Mouse (Mus musculus) thymus, adult 2 months (tissue): ENCODE measurements around the gene Setdb2. TPM values are rescaled to one million over a fixed set of nuclear protein-coding genes. Genes with fewer than 3 reads are reported as not detected.

Experiments
- DNase-seq: peaks from one replicate; pipeline ENCODE4 v3.0.0; 2021
- H3K27ac ChIP-seq: fragments of 200-500 bp; 2 replicates; pipeline ENCODE4 v1.5.1; 2012; ENCODE audit warnings: low read length, control low read depth; ENCODE audit not compliant: control insufficient read depth, insufficient read depth
- H3K27me3 ChIP-seq: fragments of 200-500 bp; 2 replicates; pipeline ENCODE4 v1.6.1; 2012; ENCODE audit warnings: mild to moderate bottlenecking, low read length, moderate library complexity, mixed read lengths; ENCODE audit not compliant: control insufficient read depth, insufficient read depth
- H3K36me3 ChIP-seq: fragments of 200-500 bp; 2 replicates; pipeline ENCODE4 v1.6.1; 2012; ENCODE audit warnings: mild to moderate bottlenecking, low read length, moderate library complexity; ENCODE audit not compliant: control insufficient read depth, insufficient read depth
- H3K4me1 ChIP-seq: fragments of 200-500 bp; replicated peaks from 2 replicates; pipeline ENCODE4 v1.6.1; 2012; ENCODE audit warnings: low read length; ENCODE audit not compliant: control insufficient read depth, insufficient read depth
- H3K4me3 ChIP-seq: fragments of 200-500 bp; 2 replicates; pipeline ENCODE4 v1.5.1; 2012; ENCODE audit warnings: mild to moderate bottlenecking, low read length, control low read depth, moderate library complexity; ENCODE audit not compliant: control insufficient read depth, insufficient read depth
- CTCF ChIP-seq: fragments of 200-500 bp; IDR thresholded peaks from 2 replicates; pipeline ENCODE4 v1.5.1; 2012; ENCODE audit warnings: mild to moderate bottlenecking, control low read depth, low read length, moderate library complexity, borderline replicate concordance; ENCODE audit not compliant: control insufficient read depth, poor library complexity, insufficient read depth; ENCODE audit errors: extremely low read depth
- POLR2A ChIP-seq: fragments of 200-500 bp; IDR thresholded peaks from 2 replicates; pipeline ENCODE4 v1.6.1; 2012; ENCODE audit warnings: mild to moderate bottlenecking, low read length, control low read depth, moderate library complexity; ENCODE audit not compliant: control insufficient read depth, poor library complexity, insufficient read depth; ENCODE audit errors: extremely low read depth
- WGBS: fragments of 180-500 bp; shearing (Covaris S2); methylation state at CpG from one replicate; pipeline ENCODE4 v1.1.7; 2018; 5-methylcytosine and 5-hydroxymethylcytosine counted together
- polyA plus RNA-seq: library from polyadenylated mRNA; depleted of rRNA; stranded (reverse); fragments of >200 nt; gene quantifications from 2 replicates; pipeline ENCODE4 v1.2.3, GENCODE M21; 2012; rRNA removed

The Setdb2 gene
- 19.1 and 20.5 TPM in 2 replicates for polyA plus RNA-seq

DNA sequence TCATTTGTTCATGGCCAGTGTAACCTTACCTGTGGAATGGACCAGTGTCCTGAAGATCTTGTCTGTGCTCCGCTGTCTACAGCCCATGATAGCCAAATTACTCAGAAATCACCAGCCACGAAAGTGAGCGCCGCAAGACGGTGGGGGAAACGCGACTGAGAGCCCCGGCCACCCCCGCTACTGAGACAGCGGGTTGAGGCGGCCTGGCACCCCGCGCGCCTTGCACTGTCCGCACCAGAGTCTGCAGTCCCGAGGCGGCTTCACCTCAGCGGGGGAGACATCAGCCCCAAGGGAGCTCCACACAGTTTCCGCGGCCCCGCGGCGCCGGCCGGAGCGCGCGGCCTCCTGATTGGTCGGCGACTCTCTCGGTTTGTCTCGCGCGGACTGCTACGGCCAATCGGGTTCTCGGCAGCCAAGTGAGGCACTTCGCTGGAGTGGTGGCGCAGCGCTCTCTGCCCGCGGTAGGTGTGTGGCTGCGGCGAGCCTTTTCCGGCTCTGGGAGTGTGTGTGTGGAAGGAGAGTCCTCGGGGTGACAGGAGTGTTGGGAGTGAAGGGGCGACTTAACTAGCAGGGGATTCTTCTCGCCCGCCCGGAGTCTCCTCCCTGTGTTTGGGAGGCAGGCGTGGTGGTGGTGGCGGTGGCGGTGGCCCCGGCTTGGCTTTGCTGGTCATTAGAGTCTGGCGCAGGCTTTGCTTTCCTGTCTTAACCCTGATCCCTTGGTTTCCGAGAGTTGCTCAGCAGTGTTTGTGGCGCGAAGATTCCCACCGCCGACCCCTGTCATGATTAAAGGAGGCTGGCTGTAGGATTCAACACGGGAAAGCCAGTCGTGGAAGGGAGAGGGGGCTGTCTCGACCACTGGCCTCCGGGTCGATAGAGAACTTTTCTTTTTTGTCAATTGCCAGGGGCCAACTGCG, at the start of gene Setdb2, which contains the start of gene Cab39l:
Setdb2 (minus strand) TSS at position 327 of the 914 bp plus-strand sequence.
Cab39l (plus strand) TSS at position 415 of the 914 bp plus-strand sequence.
- DNase-seq: peak; percentile 98
- under 1% methylated on average over 66 of the region's 66 CpGs for WGBS

DNA sequence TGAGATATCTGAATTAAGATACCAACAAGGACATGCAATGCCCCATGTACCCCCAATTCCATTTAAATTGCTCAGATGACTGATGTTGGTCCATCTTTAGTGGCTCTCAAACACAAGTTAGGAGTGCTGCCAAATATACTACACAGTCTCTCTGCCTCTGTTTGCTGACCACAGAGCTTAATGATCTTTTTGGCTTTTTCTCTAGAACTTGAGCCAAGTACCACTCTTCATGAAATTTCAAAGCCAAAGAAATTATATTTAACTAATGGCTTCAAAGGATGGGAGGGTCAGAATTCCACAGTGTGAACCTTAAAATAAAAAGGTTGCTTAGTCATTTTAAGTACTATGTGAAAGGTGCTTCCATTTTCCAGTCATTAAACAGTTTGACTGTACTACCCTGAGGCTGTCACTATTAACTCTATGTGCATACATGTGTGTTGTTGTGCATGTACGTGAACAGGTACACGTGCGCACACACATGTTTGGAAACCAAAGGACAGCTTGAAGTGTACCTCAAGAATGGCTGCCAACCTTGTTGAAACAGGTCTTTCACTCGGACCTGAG, 44.6 kb upstream of the Setdb2 start:
- Histone ChIP-seq H3K36me3 (no peaks in the 10 kb centered on the region), H3K4me1 (no peaks in the 10 kb centered on the region), H3K4me3 (no peak overlapping the region), H3K27me3 (no peaks in the 10 kb centered on the region), H3K27ac (no peak overlapping the region)
- 96% methylated on average over 4 of the region's 4 CpGs for WGBS
- TF ChIP-seq POLR2A (no peak), CTCF (no peak)
- no peak for DNase-seq

More for the DNA sequence above, at the start of gene Setdb2, which contains the start of gene Cab39l:
- Histone ChIP-seq H3K36me3 (no peaks in the 10 kb centered on the region), H3K27ac (peak within 1 kb of the TSS; percentile 78), H3K27me3 (no peaks in the 10 kb centered on the region), H3K4me1 (peaks cover 3% of the 10 kb centered on the region; the same call in 1 of the 2 replicates), H3K4me3 (peak within 1 kb of the TSS; percentile 91)
- peak; percentile 63; the same call in 1 of the 2 replicates for TF ChIP-seq CTCF
- TF ChIP-seq POLR2A: peak; percentile 98

DNA sequence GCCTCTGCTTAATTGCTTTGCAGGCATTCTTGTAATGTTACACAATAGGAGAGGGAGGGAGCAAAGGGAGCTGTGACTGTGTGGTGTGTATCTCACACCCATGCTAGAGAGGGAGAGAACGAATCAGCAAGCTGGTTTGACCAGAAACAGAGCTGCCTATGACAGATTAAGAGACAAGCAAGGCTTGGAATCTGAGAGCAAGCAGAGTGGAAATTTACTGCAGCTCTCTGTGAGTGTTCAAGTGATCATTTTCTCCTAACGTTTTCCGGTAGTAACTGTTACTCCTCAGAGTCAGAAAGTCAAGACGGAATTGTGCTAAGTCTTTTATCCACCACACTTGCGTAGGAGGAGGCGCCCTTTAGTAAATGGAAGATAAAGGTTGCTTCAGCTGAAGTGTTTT, 38.0 kb upstream of the Setdb2 start:
- WGBS: 89% methylated on average over 6 of the region's 6 CpGs
- Histone ChIP-seq H3K4me1 (no peaks in the 10 kb centered on the region), H3K27me3 (no peaks in the 10 kb centered on the region), H3K27ac (no peak overlapping the region), H3K36me3 (no peaks in the 10 kb centered on the region), H3K4me3 (no peak overlapping the region)
- TF ChIP-seq CTCF: no peak
- no peak for TF ChIP-seq POLR2A
- DNase-seq: no peak

DNA sequence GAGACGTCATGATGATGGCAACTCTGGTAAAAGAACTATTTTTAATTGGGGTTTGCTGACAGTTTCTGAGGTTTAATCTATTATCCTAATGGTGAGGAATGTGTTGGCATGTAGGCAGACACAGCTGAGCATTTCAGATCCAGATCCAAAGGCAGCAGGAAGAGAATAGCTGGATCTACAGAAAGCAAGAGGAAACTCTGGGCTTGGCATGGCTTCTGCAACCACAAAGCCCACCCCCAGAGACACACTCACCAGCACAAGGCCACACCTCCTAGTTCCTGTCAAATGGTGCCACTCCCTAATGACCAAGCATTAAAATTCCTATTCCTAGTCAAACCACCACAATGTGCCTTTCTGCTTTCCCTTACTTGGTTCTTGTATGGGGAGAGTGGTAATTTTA, 30.1 kb upstream of the Setdb2 start:
- Histone ChIP-seq H3K27ac (no peak overlapping the region), H3K36me3 (no peaks in the 10 kb centered on the region), H3K4me1 (no peaks in the 10 kb centered on the region), H3K27me3 (no peaks in the 10 kb centered on the region), H3K4me3 (no peak overlapping the region)
- no peak for TF ChIP-seq POLR2A
- no peak for TF ChIP-seq CTCF
- no peak for DNase-seq
- WGBS: 93% methylated on average over 1 of the region's 1 CpGs

DNA sequence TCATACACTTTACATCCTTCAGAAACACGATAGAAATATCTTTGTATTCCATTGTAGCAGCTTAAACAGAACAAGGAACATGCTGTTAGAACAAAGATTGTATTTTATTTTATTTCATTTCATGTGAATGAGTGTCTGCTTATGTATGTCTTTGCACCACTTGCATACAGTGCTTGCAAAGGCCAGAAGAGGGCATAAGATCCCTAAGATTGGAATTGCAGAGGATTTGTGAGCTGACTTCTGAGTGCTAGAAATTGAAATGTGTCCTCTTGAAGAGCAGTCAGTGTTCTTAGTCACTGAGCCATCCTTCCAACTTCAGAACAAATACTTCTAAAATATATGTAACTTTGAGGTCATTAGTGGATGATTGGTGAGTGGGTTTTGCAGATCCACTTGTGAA, 27.1 kb upstream of the Setdb2 start:
- Histone ChIP-seq H3K36me3 (no peaks in the 10 kb centered on the region), H3K4me3 (no peak overlapping the region), H3K27ac (no peak overlapping the region), H3K4me1 (no peaks in the 10 kb centered on the region), H3K27me3 (no peaks in the 10 kb centered on the region)
- 88% methylated on average over 1 of the region's 1 CpGs for WGBS
- no peak for TF ChIP-seq POLR2A
- TF ChIP-seq CTCF: no peak
- DNase-seq: no peak

DNA sequence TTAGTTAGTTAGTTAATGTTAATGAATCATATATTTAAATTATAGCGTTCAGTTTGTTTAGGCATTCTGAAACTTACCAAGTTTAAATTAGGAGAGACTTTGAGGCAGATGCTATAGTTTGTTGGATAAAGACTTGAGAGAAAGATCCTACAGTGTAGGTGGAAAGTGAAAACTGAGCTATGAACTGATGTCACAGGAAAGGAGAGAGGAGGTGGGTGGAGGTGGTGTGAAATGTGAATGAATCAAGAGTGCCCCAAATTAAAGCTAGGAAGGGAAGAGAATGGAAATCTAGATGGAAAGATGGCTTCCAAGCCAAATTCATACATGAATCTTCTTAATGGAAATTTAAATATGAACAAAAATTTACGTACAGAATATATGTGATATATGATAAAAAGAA, 25.8 kb upstream of the Setdb2 start:
- DNase-seq: no peak
- H3K36me3 ChIP-seq: no peaks in the 10 kb centered on the region
- H3K4me3 ChIP-seq: no peak overlapping the region
- TF ChIP-seq POLR2A: no peak
- TF ChIP-seq CTCF: no peak
- WGBS: 98% methylated on average over 2 of the region's 2 CpGs
- H3K4me1 ChIP-seq: no peaks in the 10 kb centered on the region
- H3K27ac ChIP-seq: no peak overlapping the region
- H3K27me3 ChIP-seq: no peaks in the 10 kb centered on the region

DNA sequence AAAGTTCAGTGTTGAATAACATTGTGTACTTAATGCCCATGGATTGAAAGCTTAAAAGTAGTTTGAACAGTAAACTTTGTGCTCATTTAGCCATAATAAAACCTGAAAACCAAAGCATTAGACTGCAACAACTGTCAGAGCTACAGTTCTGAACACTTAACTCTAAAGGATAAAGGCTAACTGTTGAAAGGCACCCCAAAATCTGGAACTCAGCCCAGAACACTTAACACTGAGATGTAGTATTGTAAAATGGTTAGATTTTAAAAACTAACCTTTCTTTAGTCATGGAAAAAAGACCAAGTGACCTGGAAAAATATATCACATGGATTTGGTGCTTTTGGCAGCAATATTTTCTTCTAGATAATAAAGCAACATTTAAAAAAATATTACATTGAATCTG, 7.3 kb upstream of the Setdb2 start:
- no peak for DNase-seq
- no peaks in the 10 kb centered on the region for H3K36me3 ChIP-seq
- H3K27ac ChIP-seq: no peak overlapping the region
- no peaks in the 10 kb centered on the region for H3K4me1 ChIP-seq
- no peak overlapping the region for H3K4me3 ChIP-seq
- TF ChIP-seq POLR2A: no peak
- TF ChIP-seq CTCF: no peak
- H3K27me3 ChIP-seq: no peaks in the 10 kb centered on the region
